Mouse (Mus musculus) liver, embryonic 15.5 days (tissue): ENCODE results near the gene Slc39a11. TPM values are rescaled to one million over a fixed set of nuclear protein-coding genes. Genes with fewer than 3 reads are reported as not detected.

Source experiments
- ATAC-seq: fragments of 200-750 bp; cut with Nextera tagmentation; 2 replicates; pipeline ENCODE4 v1.8.0; 2017; ENCODE audit warnings: moderate number of reproducible peaks, mild to moderate bottlenecking, moderate library complexity; ENCODE audit not compliant: insufficient read depth
- H3K27ac ChIP-seq: fragments of 300-500 bp; sonication (generic); replicated peaks from 2 replicates; pipeline ENCODE4 v1.5.1; 2015; ENCODE audit warnings: mild to moderate bottlenecking, inconsistent platforms
- H3K27me3 ChIP-seq: fragments of 300-500 bp; sonication (generic); 2 replicates; pipeline ENCODE4 v1.6.1; 2015; ENCODE audit warnings: mild to moderate bottlenecking, inconsistent platforms
- H3K36me3 ChIP-seq: fragments of 300-500 bp; sonication (generic); replicated peaks from 2 replicates; pipeline ENCODE4 v1.6.1; 2015; ENCODE audit warnings: moderate library complexity, mild to moderate bottlenecking, inconsistent platforms
- H3K4me1 ChIP-seq: fragments of 300-500 bp; sonication (generic); replicated peaks from 2 replicates; pipeline ENCODE4 v1.6.1; 2015; ENCODE audit warnings: inconsistent platforms
- H3K4me2 ChIP-seq: fragments of 300-500 bp; sonication (generic); 2 replicates; pipeline ENCODE4 v1.6.1; 2015; ENCODE audit warnings: moderate library complexity, mild to moderate bottlenecking, inconsistent platforms
- H3K4me3 ChIP-seq: fragments of 300-500 bp; sonication (generic); replicated peaks from 2 replicates; pipeline ENCODE4 v1.5.1; 2015; ENCODE audit warnings: mild to moderate bottlenecking, inconsistent platforms
- H3K9ac ChIP-seq: fragments of 300-500 bp; sonication (generic); 2 replicates; pipeline ENCODE4 v1.6.1; 2015; ENCODE audit warnings: moderate library complexity, mild to moderate bottlenecking, inconsistent platforms
- H3K9me3 ChIP-seq: fragments of 300-500 bp; sonication (generic); replicated peaks from 2 replicates; pipeline ENCODE4 v1.6.1; 2016; ENCODE audit warnings: inconsistent platforms
- WGBS: fragments of 180-500 bp; shearing (Covaris S2); methylation state at CpG from one replicate; pipeline ENCODE4 v1.1.7; 2015; ENCODE audit warnings: mixed read lengths; ENCODE audit not compliant: insufficient replicate concordance; 5-methylcytosine and 5-hydroxymethylcytosine counted together
- polyA plus RNA-seq: library from polyadenylated mRNA; unstranded; fragments of >200 nt; fragmentation: Nextera tagmentation; extraction: Ambion mirVana; gene quantifications from 2 replicates; pipeline ENCODE4 v1.2.1, GENCODE M21; 2015

Slc39a11 gene
- polyA plus RNA-seq, 1 experiment from 2014 or later: 12.4 TPM

GRCm38 (mm10) chr11:113618303-113618671, 31.6 kb downstream of the Slc39a11 start:
- Histone ChIP-seq H3K9ac (no peak overlapping the region), H3K4me1 (peaks cover 25% of the 10 kb centered on the region; the same call in 1 of the 2 replicates), H3K9me3 (no peaks in the 10 kb centered on the region), H3K27me3 (peaks cover 41% of the 10 kb centered on the region), H3K27ac (no peak overlapping the region), H3K36me3 (no peaks in the 10 kb centered on the region), H3K4me2 (peak overlapping the region; percentile 67), H3K4me3 (peak overlapping the region; percentile 52; the same call in 1 of the 2 replicates)
- 28% methylated on average over 4 of the region's 4 CpGs for WGBS
- ATAC-seq: no peak

GRCm38 (mm10) chr11:113617132-113617911, 32.6 kb downstream of the Slc39a11 start:
- Histone ChIP-seq H3K9me3 (no peaks in the 10 kb centered on the region), H3K4me2 (0 out of 2 replicates have a peak overlapping the region, but pooled peaks have one; percentile 8), H3K4me1 (peaks cover 25% of the 10 kb centered on the region; the same call in 1 of the 2 replicates), H3K36me3 (no peaks in the 10 kb centered on the region), H3K9ac (no peak overlapping the region), H3K27me3 (peaks cover 41% of the 10 kb centered on the region), H3K4me3 (no peak overlapping the region), H3K27ac (peak overlapping the region; percentile 59)
- peak; percentile 76 for ATAC-seq
- 34% methylated on average over 14 of the region's 14 CpGs for WGBS

- 22% methylated on average over 6 of the region's 6 CpGs for WGBS
- no peaks in the 10 kb centered on the region for H3K9me3 ChIP-seq
- no peak overlapping the region for H3K9ac ChIP-seq
- H3K36me3 ChIP-seq: no peaks in the 10 kb centered on the region
- no peak overlapping the region for H3K27ac ChIP-seq
- H3K4me2 ChIP-seq: no peak overlapping the region
- peaks cover 28% of the 10 kb centered on the region for H3K4me1 ChIP-seq
- H3K4me3 ChIP-seq: no peak overlapping the region
- no peak for ATAC-seq
- peaks cover 19% of the 10 kb centered on the region for H3K27me3 ChIP-seq
Measured at GRCm38 (mm10) chr11:113614476-113614875, 35.4 kb downstream of the Slc39a11 start.

- Histone ChIP-seq H3K9me3 (no peaks in the 10 kb centered on the region), H3K27ac (peak overlapping the region; percentile 57), H3K4me3 (no peak overlapping the region), H3K4me1 (peaks cover 14% of the 10 kb centered on the region), H3K4me2 (peak overlapping the region; percentile 36), H3K9ac (no peak overlapping the region), H3K36me3 (no peaks in the 10 kb centered on the region), H3K27me3 (no peaks in the 10 kb centered on the region)
- ATAC-seq: 0 out of 2 replicates have a peak, but pooled peaks have one; percentile 16
- 21% methylated on average over 24 of the region's 24 CpGs for WGBS
Measured at GRCm38 (mm10) chr11:113611664-113612611, 37.9 kb downstream of the Slc39a11 start.

GRCm38 (mm10) chr11:113611112-113611646, 38.7 kb downstream of the Slc39a11 start:
- Histone ChIP-seq H3K9me3 (no peaks in the 10 kb centered on the region), H3K27me3 (no peaks in the 10 kb centered on the region), H3K27ac (peak overlapping the region; percentile 57), H3K4me2 (no peak overlapping the region), H3K9ac (no peak overlapping the region), H3K36me3 (no peaks in the 10 kb centered on the region), H3K4me1 (peaks cover 14% of the 10 kb centered on the region), H3K4me3 (no peak overlapping the region)
- 62% methylated on average over 10 of the region's 10 CpGs for WGBS
- ATAC-seq: no peak

- no peak for ATAC-seq
- H3K36me3 ChIP-seq: no peaks in the 10 kb centered on the region
- H3K27me3 ChIP-seq: no peaks in the 10 kb centered on the region
- H3K4me2 ChIP-seq: no peak overlapping the region
- peaks cover 14% of the 10 kb centered on the region for H3K4me1 ChIP-seq
- H3K9ac ChIP-seq: no peak overlapping the region
- WGBS: 28% methylated on average over 5 of the region's 5 CpGs
- no peak overlapping the region for H3K4me3 ChIP-seq
- no peak overlapping the region; the same call in 1 of the 2 replicates for H3K27ac ChIP-seq
- H3K9me3 ChIP-seq: no peaks in the 10 kb centered on the region
Measured at GRCm38 (mm10) chr11:113610266-113610665, 39.6 kb downstream of the Slc39a11 start.

GRCm38 (mm10) chr11:113609581-113609980, 40.3 kb downstream of the Slc39a11 start:
- H3K27me3 ChIP-seq: no peaks in the 10 kb centered on the region
- no peak overlapping the region for H3K4me2 ChIP-seq
- 53% methylated on average over 5 of the region's 5 CpGs for WGBS
- no peak for ATAC-seq
- H3K4me3 ChIP-seq: no peak overlapping the region
- H3K4me1 ChIP-seq: peaks cover 14% of the 10 kb centered on the region
- H3K9me3 ChIP-seq: no peaks in the 10 kb centered on the region
- H3K36me3 ChIP-seq: no peaks in the 10 kb centered on the region
- H3K9ac ChIP-seq: no peak overlapping the region
- H3K27ac ChIP-seq: no peak overlapping the region; the same call in 1 of the 2 replicates

GRCm38 (mm10) chr11:113607556-113607955, 42.3 kb downstream of the Slc39a11 start:
- H3K9me3 ChIP-seq: no peaks in the 10 kb centered on the region
- no peak overlapping the region for H3K4me3 ChIP-seq
- H3K4me1 ChIP-seq: peaks cover 14% of the 10 kb centered on the region
- 76% methylated on average over 12 of the region's 12 CpGs for WGBS
- H3K27me3 ChIP-seq: no peaks in the 10 kb centered on the region
- no peak for ATAC-seq
- H3K4me2 ChIP-seq: no peak overlapping the region
- no peaks in the 10 kb centered on the region for H3K36me3 ChIP-seq
- no peak overlapping the region for H3K9ac ChIP-seq
- no peak overlapping the region for H3K27ac ChIP-seq

- no peaks in the 10 kb centered on the region for H3K9me3 ChIP-seq
- no peak overlapping the region for H3K27ac ChIP-seq
- no peak for ATAC-seq
- H3K36me3 ChIP-seq: no peaks in the 10 kb centered on the region
- no peak overlapping the region for H3K4me3 ChIP-seq
- H3K4me2 ChIP-seq: no peak overlapping the region
- H3K27me3 ChIP-seq: no peaks in the 10 kb centered on the region
- H3K9ac ChIP-seq: no peak overlapping the region
- 0 out of 2 replicates have a peak, but pooled peaks cover 9% of the 10 kb centered on the region for H3K4me1 ChIP-seq
- 70% methylated on average over 12 of the region's 12 CpGs for WGBS
Measured at GRCm38 (mm10) chr11:113601616-113602343, 48.1 kb downstream of the Slc39a11 start.

GRCm38 (mm10) chr11:113600526-113601245, 49.2 kb downstream of the Slc39a11 start:
- no peaks in the 10 kb centered on the region for H3K36me3 ChIP-seq
- no peak overlapping the region for H3K27ac ChIP-seq
- 0 out of 2 replicates have a peak, but pooled peaks cover 9% of the 10 kb centered on the region for H3K4me1 ChIP-seq
- no peaks in the 10 kb centered on the region for H3K27me3 ChIP-seq
- H3K9me3 ChIP-seq: no peaks in the 10 kb centered on the region
- no peak overlapping the region for H3K9ac ChIP-seq
- WGBS: 67% methylated on average over 18 of the region's 18 CpGs
- no peak for ATAC-seq
- H3K4me3 ChIP-seq: no peak overlapping the region
- no peak overlapping the region for H3K4me2 ChIP-seq
